Mouse (Mus musculus) stomach, postnatal 0 days (tissue): ENCODE data around the gene Sult1b1. TPM values are rescaled to one million over a fixed set of nuclear protein-coding genes. Genes with fewer than 3 reads are reported as not detected.

ENCODE experiments used
- ATAC-seq: fragments of 200-750 bp; cut with Nextera tagmentation; 2 replicates; pipeline ENCODE4 v1.8.0; 2017; ENCODE audit not compliant: low FRiP score, low TSS enrichment
- DNase-seq: peaks from one replicate; pipeline ENCODE4 v3.0.0-alpha.2; 2016; ENCODE audit warnings: low spot score
- H3K27ac ChIP-seq: fragments of 300-500 bp; sonication (generic); replicated peaks from 2 replicates; pipeline ENCODE4 v1.5.1; 2014; ENCODE audit warnings: mild to moderate bottlenecking, control low read depth
- H3K27me3 ChIP-seq: fragments of 300-500 bp; sonication (generic); 2 replicates; pipeline ENCODE4 v1.6.1; 2014; ENCODE audit warnings: low read length; ENCODE audit not compliant: control insufficient read depth, insufficient read depth
- H3K36me3 ChIP-seq: fragments of 300-500 bp; sonication (generic); 2 replicates; pipeline ENCODE4 v1.6.1; 2014; ENCODE audit warnings: low read length, mixed read lengths; ENCODE audit not compliant: control insufficient read depth, insufficient read depth
- H3K4me1 ChIP-seq: fragments of 300-500 bp; sonication (generic); replicated peaks from 2 replicates; pipeline ENCODE4 v1.6.1; 2014; ENCODE audit warnings: antibody characterized with exemption; ENCODE audit not compliant: control insufficient read depth, insufficient read depth
- H3K4me2 ChIP-seq: fragments of 300-500 bp; sonication (generic); replicated peaks from 2 replicates; pipeline ENCODE4 v1.6.1; 2014; ENCODE audit warnings: low read depth, mild to moderate bottlenecking, control low read depth, moderate library complexity
- H3K4me3 ChIP-seq: fragments of 300-500 bp; sonication (generic); 2 replicates; pipeline ENCODE4 v1.5.1; 2014; ENCODE audit warnings: low read depth, low read length, control low read depth
- H3K9ac ChIP-seq: fragments of 300-500 bp; sonication (generic); 2 replicates; pipeline ENCODE4 v1.6.1; 2014; ENCODE audit warnings: mild to moderate bottlenecking, low read length, control low read depth, mixed read lengths
- H3K9me3 ChIP-seq: fragments of 300-500 bp; sonication (generic); 2 replicates; pipeline ENCODE4 v1.6.1; 2016; ENCODE audit warnings: low read length; ENCODE audit not compliant: control insufficient read depth
- CTCF ChIP-seq: IDR thresholded peaks from 2 replicates; pipeline ENCODE4 v1.5.1; 2016; ENCODE audit warnings: antibody characterized with exemption, low read depth, mild to moderate bottlenecking, moderate library complexity
- EP300 ChIP-seq: optimal IDR thresholded peaks from 2 replicates; pipeline ENCODE3; 2016; ENCODE audit warnings: antibody characterized with exemption
- WGBS: fragments of 180-500 bp; shearing (Covaris S2); extraction: QIAGEN DNeasy Blood & Tissue Kit; methylation state at CpG from one replicate; pipeline ENCODE4 v1.1.7; 2014; 5-methylcytosine and 5-hydroxymethylcytosine counted together
- polyA plus RNA-seq: library from polyadenylated mRNA; unstranded; fragments of >200 nt; fragmentation: Nextera tagmentation; extraction: Ambion mirVana; gene quantifications from 2 replicates; pipeline ENCODE4 v1.2.1, GENCODE M21; 2015

Sult1b1 gene
- 79.4 and 79.9 TPM in 2 replicates for polyA plus RNA-seq

GRCm38 (mm10) chr5:87538111-87538510, at the start of gene Sult1b1:
Gene Sult1b1 (minus strand): TSS chr5:87538195.
- TF ChIP-seq CTCF (no peak), EP300 (no peak)
- no peaks in the 10 kb centered on the region for H3K9me3 ChIP-seq
- H3K9ac ChIP-seq: no peak within 1 kb of the TSS
- H3K4me1 ChIP-seq: no peaks in the 10 kb centered on the region
- no peak within 1 kb of the TSS for H3K27ac ChIP-seq
- no peak for DNase-seq
- WGBS: 79% methylated on average over 2 of the region's 2 CpGs
- H3K4me3 ChIP-seq: no peak within 1 kb of the TSS
- no peak for ATAC-seq
- H3K36me3 ChIP-seq: no peaks in the 10 kb centered on the region
- H3K4me2 ChIP-seq: no peak within 1 kb of the TSS
- no peaks in the 10 kb centered on the region for H3K27me3 ChIP-seq

- Histone ChIP-seq H3K27me3 (no peaks in the 10 kb centered on the region), H3K9ac (no peak overlapping the region), H3K4me3 (no peak overlapping the region), H3K4me1 (no peaks in the 10 kb centered on the region), H3K9me3 (no peaks in the 10 kb centered on the region), H3K36me3 (no peaks in the 10 kb centered on the region), H3K27ac (no peak overlapping the region), H3K4me2 (no peak overlapping the region)
- DNase-seq (no peak), ATAC-seq (no peak)
- TF ChIP-seq EP300: no peak
- TF ChIP-seq CTCF: no peak
- WGBS: 51% methylated on average over 1 of the region's 1 CpGs
These were observed 42.4 kb upstream of the Sult1b1 start for GRCm38 (mm10) chr5:87580389-87580788.

- DNase-seq: no peak
- H3K27me3 ChIP-seq: no peaks in the 10 kb centered on the region
- ATAC-seq: no peak
- no peaks in the 10 kb centered on the region for H3K4me1 ChIP-seq
- 39% methylated on average over 1 of the region's 1 CpGs for WGBS
- H3K27ac ChIP-seq: no peak overlapping the region
- H3K9ac ChIP-seq: no peak overlapping the region
- no peak for TF ChIP-seq CTCF
- TF ChIP-seq EP300: no peak
- no peaks in the 10 kb centered on the region for H3K36me3 ChIP-seq
- H3K4me2 ChIP-seq: no peak overlapping the region
- no peaks in the 10 kb centered on the region for H3K9me3 ChIP-seq
- H3K4me3 ChIP-seq: no peak overlapping the region
These were observed 36.2 kb upstream of the Sult1b1 start for GRCm38 (mm10) chr5:87574174-87574573.

- Histone ChIP-seq H3K27ac (no peak overlapping the region), H3K4me1 (no peaks in the 10 kb centered on the region), H3K9ac (no peak overlapping the region), H3K4me3 (no peak overlapping the region), H3K36me3 (no peaks in the 10 kb centered on the region), H3K27me3 (no peaks in the 10 kb centered on the region), H3K9me3 (no peaks in the 10 kb centered on the region), H3K4me2 (no peak overlapping the region)
- WGBS: 41% methylated on average over 5 of the region's 5 CpGs
- no peak for TF ChIP-seq EP300
- TF ChIP-seq CTCF: no peak
- no peak for DNase-seq
- no peak for ATAC-seq
These were observed 35.5 kb upstream of the Sult1b1 start for GRCm38 (mm10) chr5:87573490-87573889.

- Histone ChIP-seq H3K27ac (no peak overlapping the region), H3K9me3 (no peaks in the 10 kb centered on the region), H3K4me1 (no peaks in the 10 kb centered on the region), H3K4me3 (no peak overlapping the region), H3K4me2 (no peak overlapping the region), H3K27me3 (no peaks in the 10 kb centered on the region), H3K9ac (no peak overlapping the region), H3K36me3 (no peaks in the 10 kb centered on the region)
- WGBS: 78% methylated on average over 6 of the region's 6 CpGs
- no peak for DNase-seq
- ATAC-seq: no peak
- TF ChIP-seq CTCF: no peak
- no peak for TF ChIP-seq EP300
These were observed 34.8 kb upstream of the Sult1b1 start for GRCm38 (mm10) chr5:87572781-87573180.

GRCm38 (mm10) chr5:87568845-87569244, 30.9 kb upstream of the Sult1b1 start, which contains the start of gene Sult1d1:
Gene Sult1d1 (minus strand): TSS chr5:87569027.
- H3K4me1 ChIP-seq: no peaks in the 10 kb centered on the region
- H3K27ac ChIP-seq: no peak within 1 kb of the TSS
- no peak within 1 kb of the TSS for H3K4me2 ChIP-seq
- H3K9ac ChIP-seq: no peak within 1 kb of the TSS
- H3K36me3 ChIP-seq: no peaks in the 10 kb centered on the region
- no peaks in the 10 kb centered on the region for H3K9me3 ChIP-seq
- no peak within 1 kb of the TSS for H3K4me3 ChIP-seq
- ATAC-seq (peak; percentile 94), DNase-seq (no peak)
- TF ChIP-seq EP300 (no peak), CTCF (no peak)
- H3K27me3 ChIP-seq: no peaks in the 10 kb centered on the region
- 57% methylated on average over 5 of the region's 5 CpGs for WGBS
